Mouse (Mus musculus): Measurements from ENCODE around the gene Greb1. TPM values are rescaled to one million over a fixed set of nuclear protein-coding genes. Genes with fewer than 3 reads are reported as not detected.

The Greb1 gene
- under 1 TPM in 1 of 2 experiments, not detected in 1; 0.22 TPM for total RNA-seq (2023)

GRCm38 (mm10) chr12:16800259-16800958 is at the start of gene Greb1:
TSS of gene Greb1 (minus strand) at chr12:16800886.

GRCm38 (mm10) chr12:16810525-16811431 is 10.1 kb upstream of the Greb1 start, which contains the start of gene E2f6:
TSS of gene E2f6 (plus strand) at chr12:16810963.

GRCm38 (mm10) chr12:16653332-16654093 is 147.2 kb downstream of the Greb1 start, which contains the start of gene Ntsr2:
TSS of gene Ntsr2 (plus strand) at chr12:16653382.

Other genes with a start within 250 kb of the Greb1 start
- 1 to 10 TPM; 6.1 to 6.7 TPM for gene Lpin1, start 189.9 kb downstream of the Greb1 start, total RNA-seq (2023)
- gene Ntsr2, start 147.5 kb downstream of the Greb1 start, total RNA-seq (2023) = not detected
- gene E2f6, start 10.1 kb upstream of the Greb1 start, total RNA-seq (2023) = 10 to 100 TPM; 11.9 to 12.0 TPM
- gene Rock2, start 94.0 kb upstream of the Greb1 start, total RNA-seq (2023) = 10 to 100 TPM; 41.1 to 46.0 TPM
- gene Pqlc3, start 199.5 kb upstream of the Greb1 start, total RNA-seq (2023) = 10 to 100 TPM; 77.8 to 86.9 TPM
- gene 2410004P03Rik, start 210.8 kb upstream of the Greb1 start, total RNA-seq (2023) = under 1 TPM; 0.22 to 0.40 TPM

Measured in neutrophil, adult 59 days (primary cell).